Comparison of ENCODE assay signal across 11 mouse cellular contexts in genomic region chr19:42638604-42639481, GRCm38 (mm10). TPM values are rescaled to one million over a fixed set of nuclear protein-coding genes. Genes with fewer than 3 reads are reported as not detected.
DNase-seq lines count a peak whose midpoint lies in the region; ATAC-seq and TF ChIP-seq lines count a peak whose summit lies in the region.
"Had no signal": no experiment of that assay in that cellular context is flagged by ENCODE, and none has a peak within 500 bp of the region (broad histone marks: within the 10 kb centered on the region; RNA-seq: fewer than 3 reads in every experiment).

No protein-coding gene starts in this region.

- TF ChIP-seq CTCF in cerebellum, adult 2 months (IDR thresholded peaks at IDR 0.05; ENCODE audit: borderline replicate concordance, insufficient read depth, low read depth, low read length) = no peak

- no peak for TF ChIP-seq POLR2A in cerebellum, adult 2 months (IDR thresholded peaks at IDR 0.05; ENCODE audit: borderline replicate concordance, insufficient read depth, low read length)

- H3K9me3 ChIP-seq in heart, embryonic 12.5 days (replicated peaks) = no peaks in the 10 kb centered on the region
- H3K9me3 ChIP-seq in forebrain, embryonic 12.5 days = no peaks in the 10 kb centered on the region
- H3K9me3 ChIP-seq: embryonic facial prominence, embryonic 13.5 days had no signal

- WGBS in heart, embryonic 12.5 days = 40% methylated on average over 8 of the region's 8 CpGs
- 77% methylated on average over 8 of the region's 8 CpGs for WGBS in forebrain, embryonic 12.5 days
- 39% methylated on average over 8 of the region's 8 CpGs for WGBS in cerebellum, adult 2 months

- no peaks in the 10 kb centered on the region for H3K36me3 ChIP-seq in heart, embryonic 12.5 days
- no peaks in the 10 kb centered on the region for H3K36me3 ChIP-seq in forebrain, embryonic 12.5 days (replicated peaks)
- H3K36me3 ChIP-seq: embryonic facial prominence, embryonic 13.5 days had no signal

- no peaks in the 10 kb centered on the region for H3K4me1 ChIP-seq in heart, embryonic 12.5 days (replicated peaks)
- no peaks in the 10 kb centered on the region; the same call in 1 of the 2 replicates for H3K4me1 ChIP-seq in forebrain, embryonic 12.5 days
- H3K4me1 ChIP-seq in cerebellum, adult 2 months (ENCODE audit: control insufficient read depth, insufficient read depth, low read length) = no peaks in the 10 kb centered on the region; the same call in 1 of the 2 replicates

- H3K4me3 ChIP-seq in heart, embryonic 12.5 days = no peak overlapping the region
- no peak overlapping the region for H3K4me3 ChIP-seq in forebrain, embryonic 12.5 days (replicated peaks)
- no peak overlapping the region for H3K4me3 ChIP-seq in cerebellum, adult 2 months (replicated peaks; ENCODE audit: insufficient read depth, low read depth, low read length)
- H3K4me3 ChIP-seq: embryonic facial prominence, embryonic 13.5 days had no signal

- no peak overlapping the region for H3K27ac ChIP-seq in heart, embryonic 12.5 days (ENCODE audit: poor library complexity, severe bottlenecking)
- no peak overlapping the region for H3K27ac ChIP-seq in forebrain, embryonic 12.5 days
- no peak overlapping the region for H3K27ac ChIP-seq in cerebellum, adult 2 months (ENCODE audit: insufficient read depth, low read length)
- H3K27ac ChIP-seq: embryonic facial prominence, embryonic 13.5 days had no signal

- no peak overlapping the region for H3K4me2 ChIP-seq in heart, embryonic 12.5 days
- no peak overlapping the region for H3K4me2 ChIP-seq in forebrain, embryonic 12.5 days
- H3K4me2 ChIP-seq: embryonic facial prominence, embryonic 13.5 days had no signal

- ATAC-seq in heart, embryonic 12.5 days (ENCODE audit: insufficient number of reproducible peaks, low FRiP score) = no peak
- ATAC-seq in forebrain, embryonic 12.5 days (ENCODE audit: low FRiP score) = no peak
- ATAC-seq: CD4-positive, CD25-positive, alpha-beta regulatory T cell, adult 4 months; inflammation-experienced regulatory T-cells, adult 6 months had no signal

- peak; percentile 70 to 75 for DNase-seq in heart, adult 18-20 months
- DNase-seq in urinary bladder, postnatal 14 days (ENCODE audit: low spot score) = peak; percentile 39
- no peak for DNase-seq in urinary bladder, postnatal 10 days (ENCODE audit: low spot score)
- DNase-seq in kidney, postnatal 4 days = peak; percentile 58 to 67
- DNase-seq in frontal cortex, adult 2 months (ENCODE audit: extremely low spot score in 1 of 2, low spot score in 1 of 2) = no peak
- no peak for DNase-seq in cerebellum, adult 2 months

- H3K27me3 ChIP-seq in heart, embryonic 12.5 days (replicated peaks) = peaks cover 12% of the 10 kb centered on the region; the same call in 1 of the 2 replicates
- H3K27me3 ChIP-seq in forebrain, embryonic 12.5 days = no peaks in the 10 kb centered on the region
- H3K27me3 ChIP-seq in cerebellum, adult 2 months (ENCODE audit: control insufficient read depth, insufficient read depth, low read length) = no peaks in the 10 kb centered on the region
- H3K27me3 ChIP-seq: embryonic facial prominence, embryonic 13.5 days had no signal

- H3K9ac ChIP-seq in heart, embryonic 12.5 days = no peak overlapping the region
- no peak overlapping the region for H3K9ac ChIP-seq in forebrain, embryonic 12.5 days
- H3K9ac ChIP-seq: embryonic facial prominence, embryonic 13.5 days had no signal

RNA-seq across cellular contexts. Expression of gene Loxl4, which starts 26.2 kb away (rescaled TPM):
- under 1 TPM; 0.67 to 0.92 TPM for total RNA-seq in heart, adult 18-20 months (2021)
- 0.18 and 0.27 TPM in 2 replicates for polyA plus RNA-seq in heart, embryonic 12.5 days (2016; fragmentation: Nextera tagmentation; extraction: Ambion mirVana)
- polyA plus RNA-seq in frontal cortex, adult 2 months (2012; rRNA removed) = 0.04 TPM in 2 replicates
- 0.24 and 0.34 TPM in 2 replicates for polyA plus RNA-seq in forebrain, embryonic 12.5 days (2016; fragmentation: Nextera tagmentation; extraction: Ambion mirVana)
- polyA plus RNA-seq in cerebellum, adult 2 months (2012; rRNA removed) = 0.11 and 0.23 TPM in 2 replicates

Comparison
In these comparisons a context has a peak if more than half of its experiments do, and no peak if none do; other contexts are left out.
1. DNase-seq: peak in heart, adult 18-20 months (2 of 2), urinary bladder, postnatal 14 days (single experiment) and kidney, postnatal 4 days (2 of 2); none in urinary bladder, postnatal 10 days (single experiment), frontal cortex, adult 2 months (0 of 2) and cerebellum, adult 2 months (0 of 2).